Mouse (Mus musculus): ENCODE data around the gene Stx16. TPM values are rescaled to one million over a fixed set of nuclear protein-coding genes. Genes with fewer than 3 reads are reported as not detected.

Gene Stx16
- polyA plus RNA-seq, 1 experiment from 2014 or later: 12.7 TPM

DNA sequence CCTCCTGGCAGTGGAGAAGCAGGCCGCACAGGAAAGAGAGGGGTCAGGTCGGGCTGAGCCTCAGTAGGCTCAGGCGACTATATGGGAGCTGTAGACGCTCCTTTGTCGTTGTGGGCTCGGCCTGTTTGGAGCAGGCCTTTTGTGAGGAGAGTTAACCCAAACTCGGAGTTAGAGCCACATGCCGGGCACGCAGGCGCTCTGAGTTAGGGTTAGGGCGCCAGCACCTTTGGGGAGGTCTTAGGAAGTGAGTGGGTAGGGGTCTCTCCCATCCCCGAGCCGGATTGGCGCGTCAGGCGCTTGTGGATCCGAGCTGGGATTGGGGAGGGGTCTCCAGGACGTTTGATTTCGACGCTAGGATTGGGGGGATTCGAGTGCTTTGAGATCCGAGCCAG is 321 bp downstream of the Stx16 start:
- no peaks in the 10 kb centered on the region for H3K27me3 ChIP-seq
- peak overlapping the region; percentile 77 for H3K4me3 ChIP-seq (replicated peaks)
- peak overlapping the region; percentile 98 for H3K27ac ChIP-seq
- peaks cover 48% of the 10 kb centered on the region for H3K4me1 ChIP-seq (replicated peaks)
- H3K36me3 ChIP-seq: peaks cover 3% of the 10 kb centered on the region; the same call in 1 of the 2 replicates
- H3K9ac ChIP-seq (replicated peaks): peak overlapping the region; percentile 84
- peak; percentile 52; the same call in 1 of the 2 replicates for ATAC-seq (ENCODE audit: insufficient number of reproducible peaks, insufficient read depth, low FRiP score, low TSS enrichment, low read depth)
- H3K4me2 ChIP-seq: peak overlapping the region; percentile 88
- 0% methylated on average over 22 of the region's 22 CpGs for WGBS
- no peaks in the 10 kb centered on the region for H3K9me3 ChIP-seq

DNA sequence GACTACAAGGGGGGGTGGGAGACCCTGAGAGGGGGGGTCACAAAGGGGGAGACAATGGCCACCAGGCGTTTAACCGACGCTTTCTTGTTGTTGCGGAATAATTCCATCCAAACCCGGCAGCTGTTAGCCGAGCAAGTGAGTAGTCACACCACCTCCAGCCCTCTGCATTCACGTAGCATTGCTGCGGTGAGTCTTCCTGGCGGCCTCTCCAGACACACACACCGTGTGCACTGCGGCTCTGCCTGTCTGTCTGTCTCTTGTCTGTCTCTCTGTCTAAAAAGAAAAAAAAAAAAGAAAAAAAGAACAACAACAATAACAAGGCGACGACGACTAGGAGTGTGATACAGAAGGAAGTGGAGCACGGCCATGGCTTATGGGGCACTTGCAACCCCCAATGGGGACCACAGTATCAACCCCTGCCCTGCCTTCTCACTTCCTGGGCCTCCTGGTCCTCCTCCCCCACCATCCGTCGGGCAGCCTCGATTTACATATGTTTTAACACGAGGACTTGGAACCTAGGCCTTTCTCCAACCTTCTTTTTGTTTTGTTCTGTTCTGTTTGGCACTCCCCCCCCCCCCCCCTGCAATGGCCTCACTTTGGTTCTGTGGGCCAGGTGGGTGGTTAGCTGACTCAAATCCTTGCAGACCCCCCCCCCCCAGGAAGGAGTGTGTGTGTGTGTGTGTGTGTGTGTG is 1.0 kb downstream of the Stx16 start:
- peaks cover 50% of the 10 kb centered on the region for H3K4me1 ChIP-seq (replicated peaks)
- peaks cover 3% of the 10 kb centered on the region; the same call in 1 of the 2 replicates for H3K36me3 ChIP-seq
- peak overlapping the region; percentile 88 for H3K4me2 ChIP-seq
- under 1% methylated on average over 19 of the region's 19 CpGs for WGBS
- no peaks in the 10 kb centered on the region for H3K9me3 ChIP-seq
- peak overlapping the region; percentile 98 for H3K27ac ChIP-seq
- no peak for ATAC-seq (ENCODE audit: insufficient number of reproducible peaks, insufficient read depth, low FRiP score, low TSS enrichment, low read depth)
- H3K4me3 ChIP-seq (replicated peaks): peak overlapping the region; percentile 77
- H3K27me3 ChIP-seq: no peaks in the 10 kb centered on the region
- peak overlapping the region; percentile 84 for H3K9ac ChIP-seq (replicated peaks)

DNA sequence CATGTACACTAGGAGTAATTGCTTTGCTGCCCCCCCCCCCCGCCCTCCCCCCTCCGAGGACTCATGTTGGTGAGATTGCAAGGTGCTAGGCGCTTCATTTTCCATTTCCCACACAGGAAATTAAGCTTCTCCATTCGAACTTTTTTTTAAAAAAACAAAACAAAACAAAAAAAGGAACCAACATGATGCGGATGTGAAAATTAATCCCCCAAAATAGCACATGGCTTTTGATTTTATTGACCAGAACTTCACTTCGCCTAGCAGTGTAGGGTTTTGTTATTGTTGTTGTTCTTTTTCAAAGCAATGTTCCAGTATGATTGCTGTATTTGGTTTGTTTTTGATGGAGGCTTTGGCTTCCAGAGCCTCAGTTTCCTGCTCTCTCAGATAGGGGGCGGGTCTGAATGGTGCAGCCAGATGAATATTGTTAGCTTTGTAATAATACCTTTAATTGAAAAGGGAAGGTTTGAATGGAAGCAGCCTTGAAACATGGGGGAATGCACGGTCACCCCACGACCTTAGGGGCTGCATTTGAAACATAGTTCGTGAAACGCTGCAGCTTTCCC is 1.7 kb downstream of the Stx16 start:
- peak overlapping the region; percentile 77 for H3K4me3 ChIP-seq (replicated peaks)
- peaks cover 3% of the 10 kb centered on the region; the same call in 1 of the 2 replicates for H3K36me3 ChIP-seq
- 13% methylated on average over 10 of the region's 11 CpGs for WGBS
- H3K27ac ChIP-seq: peak overlapping the region; percentile 98
- peak overlapping the region; percentile 88 for H3K4me2 ChIP-seq
- H3K9me3 ChIP-seq: no peaks in the 10 kb centered on the region
- ATAC-seq (ENCODE audit: insufficient number of reproducible peaks, insufficient read depth, low FRiP score, low TSS enrichment, low read depth): no peak
- H3K27me3 ChIP-seq: no peaks in the 10 kb centered on the region
- H3K4me1 ChIP-seq (replicated peaks): peaks cover 50% of the 10 kb centered on the region
- H3K9ac ChIP-seq (replicated peaks): peak overlapping the region; percentile 84

DNA sequence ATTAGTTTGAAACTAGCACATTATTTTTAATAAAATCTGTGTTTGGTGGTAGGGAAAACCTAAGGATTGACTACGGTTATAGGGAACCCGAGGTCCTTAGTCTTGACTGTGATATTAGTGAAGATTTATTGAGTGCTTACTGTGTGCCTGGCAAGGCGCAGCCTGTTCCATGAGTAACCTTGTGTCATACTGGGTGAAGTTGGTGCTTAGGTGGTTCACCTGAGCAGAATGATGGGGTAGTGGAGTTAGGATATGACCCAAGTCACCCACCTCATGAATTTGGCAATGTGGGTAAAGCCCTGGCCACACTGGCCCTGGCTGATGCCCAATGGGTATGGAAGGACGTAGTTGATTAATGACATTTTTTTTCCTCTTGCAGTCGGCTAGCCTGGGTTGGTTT is 5.7 kb downstream of the Stx16 start:
- H3K9ac ChIP-seq (replicated peaks): no peak overlapping the region
- H3K27ac ChIP-seq: peak overlapping the region; percentile 53; the same call in 1 of the 2 replicates
- 71% methylated on average over 5 of the region's 5 CpGs for WGBS
- no peak overlapping the region for H3K4me2 ChIP-seq
- ATAC-seq (ENCODE audit: insufficient number of reproducible peaks, insufficient read depth, low FRiP score, low TSS enrichment, low read depth): no peak
- no peaks in the 10 kb centered on the region for H3K9me3 ChIP-seq
- peaks cover 34% of the 10 kb centered on the region for H3K4me1 ChIP-seq (replicated peaks)
- H3K4me3 ChIP-seq (replicated peaks): no peak overlapping the region
- H3K36me3 ChIP-seq: peaks cover 9% of the 10 kb centered on the region; the same call in 1 of the 2 replicates
- no peaks in the 10 kb centered on the region for H3K27me3 ChIP-seq

DNA sequence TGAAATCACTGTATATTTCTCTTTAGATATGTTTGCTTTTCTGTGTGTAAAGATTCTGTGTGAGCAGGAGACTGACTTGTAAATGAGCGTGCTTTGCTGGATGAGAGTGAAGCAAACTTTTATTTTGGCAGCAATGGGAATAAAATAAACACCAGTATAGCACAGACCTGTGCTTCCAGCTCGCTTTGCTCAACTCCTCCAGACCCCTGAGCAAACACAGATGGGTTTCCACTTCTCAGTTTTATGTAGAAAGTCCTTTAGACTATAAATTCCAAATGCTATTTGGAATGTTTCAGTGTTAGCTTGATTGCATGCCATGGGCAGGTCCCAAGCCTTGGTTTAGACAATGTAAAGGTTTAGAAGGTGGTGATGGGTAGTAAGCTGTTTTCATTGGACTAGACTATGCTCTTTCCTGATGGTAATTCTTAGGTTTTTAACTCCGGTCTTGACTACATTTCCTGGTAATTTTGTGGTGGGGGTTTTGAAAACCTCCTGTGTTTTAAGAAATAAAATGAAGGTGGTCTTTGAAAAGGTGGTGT is 6.3 kb downstream of the Stx16 start:
- no peak overlapping the region for H3K4me2 ChIP-seq
- peaks cover 31% of the 10 kb centered on the region for H3K4me1 ChIP-seq (replicated peaks)
- peaks cover 9% of the 10 kb centered on the region; the same call in 1 of the 2 replicates for H3K36me3 ChIP-seq
- 59% methylated on average over 3 of the region's 3 CpGs for WGBS
- H3K9ac ChIP-seq (replicated peaks): no peak overlapping the region
- H3K27me3 ChIP-seq: no peaks in the 10 kb centered on the region
- peak overlapping the region; percentile 53; the same call in 1 of the 2 replicates for H3K27ac ChIP-seq
- no peaks in the 10 kb centered on the region for H3K9me3 ChIP-seq
- no peak overlapping the region for H3K4me3 ChIP-seq (replicated peaks)
- no peak for ATAC-seq (ENCODE audit: insufficient number of reproducible peaks, insufficient read depth, low FRiP score, low TSS enrichment, low read depth)

DNA sequence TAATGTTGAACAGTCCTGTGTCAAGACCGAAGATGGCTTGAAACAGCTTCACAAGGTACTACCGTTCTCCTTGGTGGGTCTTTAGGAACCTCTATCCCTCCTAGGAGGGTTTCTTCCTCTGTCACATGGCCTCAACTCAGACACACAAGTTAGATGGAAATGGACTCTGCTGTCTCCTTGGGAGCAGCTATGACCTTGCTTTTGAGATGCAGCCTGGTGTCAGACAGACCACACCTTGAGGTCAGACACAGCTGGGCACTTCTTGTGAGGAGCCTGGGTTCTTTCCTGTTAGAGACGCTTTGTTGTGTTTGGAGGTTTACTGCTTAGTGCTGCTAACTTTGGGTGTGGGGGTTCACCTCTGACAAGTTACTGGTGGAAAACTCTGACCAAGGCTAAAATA is 19.0 kb downstream of the Stx16 start:
- ATAC-seq (ENCODE audit: insufficient number of reproducible peaks, insufficient read depth, low FRiP score, low TSS enrichment, low read depth): no peak
- Histone ChIP-seq H3K9ac (replicated peaks) (no peak overlapping the region), H3K36me3 (peaks cover 79% of the 10 kb centered on the region), H3K9me3 (no peaks in the 10 kb centered on the region), H3K27ac (no peak overlapping the region), H3K27me3 (no peaks in the 10 kb centered on the region), H3K4me3 (replicated peaks) (no peak overlapping the region), H3K4me1 (replicated peaks) (0 out of 2 replicates have a peak, but pooled peaks cover 3% of the 10 kb centered on the region), H3K4me2 (no peak overlapping the region)
- WGBS: 95% methylated on average over 3 of the region's 3 CpGs

DNA sequence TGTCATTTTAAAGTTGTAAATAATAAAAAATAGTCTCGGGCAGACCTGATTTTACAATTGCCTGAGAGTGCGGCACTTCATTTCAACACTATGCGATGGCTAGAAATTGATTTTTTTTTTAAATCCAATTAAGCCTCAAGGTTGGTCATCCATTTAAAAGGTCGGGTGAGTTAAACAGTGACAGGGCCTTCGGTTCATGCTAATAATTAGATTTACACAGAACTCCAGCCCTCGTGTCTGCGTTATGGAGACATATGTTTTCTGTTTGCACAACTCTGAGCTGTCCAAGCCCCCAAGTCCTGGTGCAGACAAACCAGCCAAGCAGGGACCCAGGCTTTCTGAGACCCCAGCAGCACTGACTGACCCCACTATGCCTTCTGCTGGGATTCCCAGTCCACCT is 26.3 kb downstream of the Stx16 start:
- H3K36me3 ChIP-seq: peaks cover 27% of the 10 kb centered on the region
- H3K9me3 ChIP-seq: no peaks in the 10 kb centered on the region
- no peak overlapping the region for H3K9ac ChIP-seq (replicated peaks)
- H3K27ac ChIP-seq: no peak overlapping the region
- WGBS: 18% methylated on average over 7 of the region's 7 CpGs
- H3K4me1 ChIP-seq (replicated peaks): peaks cover 6% of the 10 kb centered on the region; the same call in 1 of the 2 replicates
- no peak for ATAC-seq (ENCODE audit: insufficient number of reproducible peaks, insufficient read depth, low FRiP score, low TSS enrichment, low read depth)
- no peaks in the 10 kb centered on the region for H3K27me3 ChIP-seq
- no peak overlapping the region for H3K4me2 ChIP-seq
- H3K4me3 ChIP-seq (replicated peaks): no peak overlapping the region

DNA sequence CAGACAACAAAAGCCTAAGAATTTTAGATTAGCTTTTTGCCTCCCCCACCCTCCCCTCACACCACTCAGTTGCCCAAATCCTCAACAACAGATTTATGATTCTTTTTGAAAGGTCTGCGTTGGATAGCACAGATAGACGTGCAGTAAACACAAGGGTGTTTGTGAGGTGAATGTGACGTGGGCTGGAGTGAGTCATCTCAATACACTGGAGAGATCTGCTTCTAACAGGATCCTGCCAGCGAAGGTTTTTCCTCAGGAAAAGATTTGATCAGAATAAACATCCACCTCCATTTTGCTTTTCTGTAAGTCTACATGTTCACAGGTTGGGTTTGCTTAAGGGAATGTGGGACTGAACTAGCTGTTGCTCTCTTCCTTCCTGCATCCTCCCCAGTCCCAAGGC is 27.4 kb downstream of the Stx16 start:
- ATAC-seq (ENCODE audit: insufficient number of reproducible peaks, insufficient read depth, low FRiP score, low TSS enrichment, low read depth): no peak
- no peak overlapping the region for H3K4me2 ChIP-seq
- H3K9ac ChIP-seq (replicated peaks): no peak overlapping the region
- H3K9me3 ChIP-seq: no peaks in the 10 kb centered on the region
- peaks cover 16% of the 10 kb centered on the region for H3K36me3 ChIP-seq
- 81% methylated on average over 4 of the region's 4 CpGs for WGBS
- H3K4me3 ChIP-seq (replicated peaks): no peak overlapping the region
- no peak overlapping the region for H3K27ac ChIP-seq
- no peaks in the 10 kb centered on the region for H3K27me3 ChIP-seq
- peaks cover 6% of the 10 kb centered on the region; the same call in 1 of the 2 replicates for H3K4me1 ChIP-seq (replicated peaks)

DNA sequence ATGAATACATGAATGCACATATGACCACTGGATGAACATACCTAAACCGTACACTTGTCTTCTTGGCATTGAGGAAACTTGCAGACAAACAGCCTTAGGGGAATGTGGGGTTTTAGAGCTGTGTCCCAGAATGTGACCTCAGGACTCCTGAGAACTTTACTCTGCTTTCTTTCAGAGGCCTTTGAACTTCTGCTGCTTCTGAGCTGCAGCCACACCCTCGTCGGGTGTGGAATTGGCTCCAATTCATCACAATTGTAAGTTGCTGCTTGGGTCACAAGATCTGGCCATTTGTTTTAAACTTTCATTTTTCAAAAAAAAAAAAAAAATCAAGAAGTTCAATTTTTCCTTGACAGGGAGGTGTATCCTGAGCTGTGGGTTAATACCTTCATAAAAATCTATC is 31.3 kb downstream of the Stx16 start:
- no peak overlapping the region for H3K27ac ChIP-seq
- H3K9me3 ChIP-seq: no peaks in the 10 kb centered on the region
- no peak overlapping the region for H3K4me2 ChIP-seq
- no peak overlapping the region for H3K9ac ChIP-seq (replicated peaks)
- no peak overlapping the region for H3K4me3 ChIP-seq (replicated peaks)
- ATAC-seq (ENCODE audit: insufficient number of reproducible peaks, insufficient read depth, low FRiP score, low TSS enrichment, low read depth): no peak
- WGBS: 65% methylated on average over 3 of the region's 3 CpGs
- H3K36me3 ChIP-seq: peaks cover 9% of the 10 kb centered on the region; the same call in 1 of the 2 replicates
- no peaks in the 10 kb centered on the region for H3K27me3 ChIP-seq
- peaks cover 19% of the 10 kb centered on the region for H3K4me1 ChIP-seq (replicated peaks)

DNA sequence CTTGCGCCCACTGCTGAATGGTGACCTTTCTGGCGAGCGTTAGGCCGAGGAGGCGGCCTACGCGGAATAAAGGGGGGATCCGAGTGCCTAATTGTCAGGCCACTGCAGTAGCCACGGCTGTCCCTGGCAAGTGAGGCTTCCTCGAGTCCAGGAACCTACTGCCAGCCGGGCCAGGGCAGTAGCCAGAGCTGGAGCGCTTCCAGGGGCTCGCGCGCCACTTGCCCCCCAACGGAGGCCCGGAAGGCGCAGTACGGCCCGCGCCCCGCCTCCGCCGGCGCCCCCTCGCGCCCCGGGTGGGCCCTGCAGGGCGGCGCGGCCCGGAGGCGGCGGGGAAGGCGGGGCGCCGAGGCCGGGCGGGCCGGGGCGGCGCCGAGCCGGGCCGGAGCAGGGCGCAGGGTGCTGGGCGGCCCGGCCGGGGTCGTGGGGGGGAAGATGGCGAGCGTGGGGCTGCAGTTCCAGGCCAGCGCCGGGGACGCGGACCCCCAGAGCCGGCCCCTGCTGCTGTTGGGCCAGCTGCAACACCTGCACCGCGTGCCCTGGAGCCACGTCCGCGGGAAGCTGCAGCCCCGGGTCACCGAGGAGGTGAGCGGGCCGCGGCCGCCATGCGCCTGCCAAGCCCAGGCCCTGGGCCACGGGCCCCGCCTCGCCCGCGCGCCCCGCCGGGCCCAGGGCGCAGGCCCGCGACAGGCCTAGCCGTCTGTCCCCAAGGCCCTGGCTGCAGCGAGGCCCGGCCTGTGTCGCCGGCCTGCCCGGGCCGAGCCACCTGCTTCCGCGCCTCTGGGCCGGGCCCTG is 34.1 kb downstream of the Stx16 start, which contains the start of gene Npepl1:
Gene Npepl1 (plus strand): TSS at position 359 of the 792 bp plus-strand sequence.
- H3K27me3 ChIP-seq: no peaks in the 10 kb centered on the region
- peak within 1 kb of the TSS; percentile 91 for H3K9ac ChIP-seq (replicated peaks)
- H3K4me2 ChIP-seq: peak within 1 kb of the TSS; percentile 90
- WGBS: 1% methylated on average over 76 of the region's 90 CpGs
- H3K4me3 ChIP-seq (replicated peaks): peak within 1 kb of the TSS; percentile 64
- H3K36me3 ChIP-seq: peaks cover 26% of the 10 kb centered on the region
- peak; percentile 64 for ATAC-seq (ENCODE audit: insufficient number of reproducible peaks, insufficient read depth, low FRiP score, low TSS enrichment, low read depth)
- H3K27ac ChIP-seq: peak within 1 kb of the TSS; percentile 84
- no peaks in the 10 kb centered on the region for H3K9me3 ChIP-seq
- H3K4me1 ChIP-seq (replicated peaks): peaks cover 18% of the 10 kb centered on the region
